Mouse (Mus musculus) olfactory bulb, adult 2 months (tissue): Measurements from ENCODE around the gene Clk3. TPM values are rescaled to one million over a fixed set of nuclear protein-coding genes. Genes with fewer than 3 reads are reported as not detected.
A peak's percentile ranks its signal among the peaks of the same experiment; 100 is the strongest.

Experiments
- H3K27ac ChIP-seq: fragments of 200-500 bp; 2 replicates; pipeline ENCODE4 v1.5.1; 2012; ENCODE audit warnings: low read depth, low read length; ENCODE audit not compliant: insufficient read depth
- H3K4me1 ChIP-seq: fragments of 200-500 bp; 2 replicates; pipeline ENCODE4 v1.6.1; 2012; ENCODE audit warnings: low read length; ENCODE audit not compliant: control insufficient read depth, insufficient read depth
- H3K4me3 ChIP-seq: fragments of 200-500 bp; 2 replicates; pipeline ENCODE4 v1.5.1; 2012; ENCODE audit warnings: mild to moderate bottlenecking, low read depth, low read length, moderate library complexity; ENCODE audit not compliant: insufficient read depth
- CTCF ChIP-seq: fragments of 200-500 bp; IDR thresholded peaks from 2 replicates; pipeline ENCODE4 v1.5.1; 2012; ENCODE audit warnings: low read depth, mild to moderate bottlenecking, low read length, moderate library complexity; ENCODE audit not compliant: insufficient read depth
- POLR2A ChIP-seq: fragments of 200-500 bp; IDR thresholded peaks from 2 replicates; pipeline ENCODE4 v1.6.1; 2012; ENCODE audit warnings: mild to moderate bottlenecking, low read depth, low read length, moderate library complexity; ENCODE audit not compliant: insufficient read depth
- WGBS: fragments of 180-500 bp; shearing (Covaris S2); methylation state at CpG from one replicate; pipeline ENCODE4 v1.1.7; 2018; 5-methylcytosine and 5-hydroxymethylcytosine counted together
- polyA plus RNA-seq: library from polyadenylated mRNA; stranded (reverse); fragments of >200 nt; gene quantifications from 2 replicates; pipeline ENCODE4 v1.2.4, GENCODE M21; 2012; ENCODE audit warnings: low replicate concordance; ENCODE audit not compliant: missing spikeins, insufficient read depth, insufficient read length

Clk3 gene
- polyA plus RNA-seq, 1 experiment = 308 TPM

DNA sequence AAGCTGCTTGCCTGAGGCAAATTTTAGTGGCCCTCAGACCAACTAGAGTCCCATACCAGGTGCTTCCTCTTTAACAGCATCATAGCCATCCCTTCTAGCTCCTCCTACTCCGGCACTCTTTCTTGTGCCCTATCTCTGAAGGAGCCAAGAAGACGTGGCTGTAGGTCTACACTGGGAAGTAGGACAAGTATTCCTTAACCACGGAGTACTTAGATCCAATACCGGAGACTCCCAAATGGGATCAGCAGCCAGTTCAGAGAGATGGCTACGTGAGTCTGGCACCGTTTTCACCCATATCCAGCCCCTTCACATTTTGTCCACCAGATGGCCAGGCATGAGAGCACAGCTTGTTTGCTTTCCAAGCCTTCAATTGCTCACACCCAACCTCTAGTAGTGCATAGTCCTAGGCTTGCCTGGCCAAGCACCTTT, 3.1 kb downstream of the Clk3 start:
- 0 out of 2 replicates have a peak overlapping the region, but pooled peaks have one; percentile 12 for H3K27ac ChIP-seq
- no peak for TF ChIP-seq CTCF
- TF ChIP-seq POLR2A = no peak
- peaks cover 31% of the 10 kb centered on the region for H3K4me1 ChIP-seq
- H3K4me3 ChIP-seq = no peak overlapping the region
- 26% methylated on average over 6 of the region's 6 CpGs for WGBS

DNA sequence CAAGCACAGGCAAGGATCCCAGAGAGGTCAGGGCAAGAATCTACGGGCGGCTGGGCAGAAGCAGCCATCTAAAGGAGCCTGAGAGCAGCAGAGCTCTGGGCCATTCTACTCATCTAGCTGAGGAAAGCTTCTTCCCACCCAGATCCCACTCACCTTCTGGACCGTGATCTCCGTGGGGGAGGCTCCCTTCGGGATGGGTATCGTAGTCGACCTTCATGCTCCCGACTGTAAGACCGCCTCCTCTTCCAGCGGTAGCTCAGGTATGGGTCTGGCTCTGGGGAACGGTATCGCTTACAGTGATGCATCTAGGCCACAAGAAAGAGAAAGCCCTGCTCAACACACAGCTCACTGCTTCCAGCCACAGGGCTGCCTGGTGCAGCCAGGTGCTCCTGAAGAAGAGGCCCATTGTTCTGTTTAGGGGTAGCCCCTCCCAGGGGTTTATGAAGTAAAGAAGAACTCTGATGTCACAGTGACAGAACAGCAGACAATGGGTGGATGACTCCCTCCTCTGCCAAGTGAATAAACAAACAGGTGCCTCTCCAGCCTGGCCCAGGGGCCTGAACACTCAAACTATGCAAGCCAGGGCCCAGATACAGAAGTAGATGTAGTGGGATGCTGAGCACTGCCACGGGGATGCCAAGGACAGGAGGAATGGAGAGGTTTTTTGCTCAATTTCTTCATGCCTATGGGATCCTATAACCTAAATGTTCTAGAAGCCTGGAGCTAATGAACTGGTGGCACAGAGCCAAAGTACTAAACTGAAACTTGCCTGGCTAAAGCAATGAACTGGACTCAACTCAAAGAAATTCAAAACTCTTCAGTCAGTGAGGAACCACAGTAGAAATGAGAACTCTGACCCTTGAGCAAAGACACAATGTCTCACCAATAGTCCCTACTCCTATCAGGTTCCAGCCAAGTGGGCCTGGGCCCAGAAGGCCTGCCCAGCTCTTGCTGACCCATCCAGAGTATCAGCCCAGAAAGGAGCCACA, 3.8 kb downstream of the Clk3 start:
- Histone ChIP-seq H3K4me1 (peaks cover 30% of the 10 kb centered on the region), H3K4me3 (no peak overlapping the region), H3K27ac (no peak overlapping the region)
- WGBS = 82% methylated on average over 13 of the region's 13 CpGs
- TF ChIP-seq POLR2A (0 out of 2 replicates have a peak, but pooled peaks have one; percentile 26), CTCF (no peak)

- no peak overlapping the region for H3K27ac ChIP-seq
- 92% methylated on average over 24 of the region's 24 CpGs for WGBS
- TF ChIP-seq CTCF = no peak
- TF ChIP-seq POLR2A = no peak
- peaks cover 19% of the 10 kb centered on the region for H3K4me1 ChIP-seq
- H3K4me3 ChIP-seq = no peak overlapping the region
These were observed 5.1 kb downstream of the Clk3 start for GRCm38 (mm10) chr9:57760416-57761146.

GRCm38 (mm10) chr9:57759289-57759688, 6.4 kb downstream of the Clk3 start:
- H3K4me1 ChIP-seq = peaks cover 18% of the 10 kb centered on the region
- H3K27ac ChIP-seq = no peak overlapping the region
- no peak overlapping the region for H3K4me3 ChIP-seq
- TF ChIP-seq POLR2A (no peak), CTCF (peak; percentile 94)
- WGBS = 14% methylated on average over 6 of the region's 6 CpGs

- peaks cover 18% of the 10 kb centered on the region for H3K4me1 ChIP-seq
- 90% methylated on average over 22 of the region's 22 CpGs for WGBS
- TF ChIP-seq CTCF (no peak), POLR2A (no peak)
- H3K27ac ChIP-seq = no peak overlapping the region
- no peak overlapping the region for H3K4me3 ChIP-seq
These were observed 7.1 kb downstream of the Clk3 start for GRCm38 (mm10) chr9:57758528-57758927.

- 85% methylated on average over 3 of the region's 3 CpGs for WGBS
- no peak overlapping the region for H3K4me3 ChIP-seq
- no peak overlapping the region for H3K27ac ChIP-seq
These were observed 8.1 kb downstream of the Clk3 start for GRCm38 (mm10) chr9:57757578-57757977.

GRCm38 (mm10) chr9:57750901-57751300, 14.8 kb downstream of the Clk3 start:
- Histone ChIP-seq H3K4me1 (no peaks in the 10 kb centered on the region), H3K27ac (no peak overlapping the region), H3K4me3 (no peak overlapping the region)
- 87% methylated on average over 7 of the region's 7 CpGs for WGBS
- TF ChIP-seq POLR2A (no peak), CTCF (no peak)

More at GRCm38 (mm10) chr9:57757578-57757977, 8.1 kb downstream of the Clk3 start:
- TF ChIP-seq CTCF (no peak), POLR2A (no peak)
- H3K4me1 ChIP-seq = peaks cover 16% of the 10 kb centered on the region

DNA sequence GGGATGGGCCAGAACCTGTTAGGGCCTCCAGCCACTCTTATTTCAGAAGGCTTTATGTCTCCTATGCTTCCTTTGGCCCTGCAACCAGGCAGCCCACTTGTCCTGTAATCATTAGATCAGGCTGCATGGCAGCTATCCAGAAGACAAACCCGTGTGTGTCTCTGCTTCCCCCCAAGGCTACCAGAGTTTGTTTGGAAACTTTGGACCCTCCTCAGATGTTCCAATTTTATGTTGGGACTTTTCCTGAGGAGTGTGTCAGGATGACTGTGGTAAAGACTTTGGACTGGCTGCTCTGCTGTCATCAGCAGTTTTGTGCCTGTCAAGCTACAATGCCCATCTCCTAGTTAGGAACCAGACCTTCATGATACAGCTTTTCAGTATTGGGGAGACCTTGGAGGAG, 16.8 kb downstream of the Clk3 start:
- Histone ChIP-seq H3K27ac (no peak overlapping the region), H3K4me1 (no peaks in the 10 kb centered on the region), H3K4me3 (no peak overlapping the region)
- TF ChIP-seq POLR2A = no peak
- TF ChIP-seq CTCF = no peak
- 10% methylated on average over 1 of the region's 1 CpGs for WGBS

DNA sequence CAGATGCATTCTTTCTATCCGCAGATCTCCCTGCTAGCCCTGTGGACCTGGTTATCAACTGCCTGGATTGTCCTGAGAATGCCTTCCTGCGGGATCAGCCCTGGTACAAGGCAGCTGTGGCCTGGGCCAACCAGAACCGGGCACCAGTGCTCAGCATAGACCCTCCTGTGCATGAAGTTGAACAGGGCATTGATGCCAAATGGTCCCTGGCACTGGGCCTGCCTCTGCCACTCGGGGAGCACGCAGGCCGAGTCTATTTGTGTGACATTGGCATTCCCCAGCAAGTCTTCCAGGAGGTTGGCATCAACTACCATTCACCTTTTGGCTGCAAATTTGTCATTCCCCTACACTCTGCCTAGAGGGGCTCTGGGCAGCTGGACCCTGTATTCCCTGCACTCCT, 17.5 kb downstream of the Clk3 start:
- WGBS = 41% methylated on average over 6 of the region's 6 CpGs
- TF ChIP-seq POLR2A (no peak), CTCF (no peak)
- Histone ChIP-seq H3K4me3 (no peak overlapping the region), H3K4me1 (no peaks in the 10 kb centered on the region), H3K27ac (no peak overlapping the region)
